Mouse (Mus musculus) spleen, adult 2 months (tissue): ENCODE results near the gene Fgfr2.

Source experiments
- CTCF ChIP-seq: fragments of 200-500 bp; IDR thresholded peaks from 2 replicates; pipeline ENCODE4 v1.5.1; 2011; ENCODE audit warnings: mild to moderate bottlenecking, inconsistent platforms; ENCODE audit not compliant: insufficient read depth, insufficient read length, insufficient replicate concordance; ENCODE audit errors: extremely low read depth
- POLR2A ChIP-seq: fragments of 200-500 bp; IDR thresholded peaks from 2 replicates; pipeline ENCODE4 v1.6.1; 2011; ENCODE audit warnings: low read depth, low read length, inconsistent platforms

- no peak for TF ChIP-seq CTCF
- TF ChIP-seq POLR2A: no peak
Measured at GRCm38 (mm10) chr7:130734195-130734787, 2388.9 kb downstream of the Fgfr2 start.
